ENCODE assay signal across 10 mouse cellular contexts in genomic region chr2:93303260-93303584, GRCm38 (mm10). TPM values are rescaled to one million over a fixed set of nuclear protein-coding genes. Genes with fewer than 3 reads are reported as not detected.
DNase-seq lines count a peak whose midpoint lies in the region; ATAC-seq lines count a peak whose summit lies in the region.
"Had no signal": no experiment of that assay in that cellular context is flagged by ENCODE, and none has a peak within 500 bp of the region (broad histone marks: within the 10 kb centered on the region; RNA-seq: fewer than 3 reads in every experiment).

No protein-coding gene starts in this region.

- ATAC-seq in kidney, embryonic 14.5 days (ENCODE audit: low FRiP score, low TSS enrichment), result no peak
- 0 out of 2 replicates have a peak, but pooled peaks have one; percentile 25 for ATAC-seq in hindbrain, embryonic 13.5 days (ENCODE audit: low FRiP score)
- ATAC-seq in neural tube, embryonic 12.5 days (ENCODE audit: low FRiP score, low read depth), result peak; percentile 45; the same call in 1 of the 2 replicates

- no peaks in the 10 kb centered on the region for H3K27me3 ChIP-seq in kidney, embryonic 14.5 days (ENCODE audit: control insufficient read depth, insufficient read depth, low read length)
- H3K27me3 ChIP-seq in forebrain, embryonic 10.5 days (ENCODE audit: poor library complexity, severe bottlenecking), result no peaks in the 10 kb centered on the region
- H3K27me3 ChIP-seq in hindbrain, embryonic 13.5 days, result no peaks in the 10 kb centered on the region
- no peaks in the 10 kb centered on the region for H3K27me3 ChIP-seq in neural tube, embryonic 12.5 days (replicated peaks)
- H3K27me3 ChIP-seq: liver, embryonic 15.5 days had no signal

- H3K9me3 ChIP-seq in kidney, embryonic 14.5 days (ENCODE audit: control insufficient read depth, low read length), result no peaks in the 10 kb centered on the region
- H3K9me3 ChIP-seq in forebrain, embryonic 10.5 days, result no peaks in the 10 kb centered on the region
- no peaks in the 10 kb centered on the region for H3K9me3 ChIP-seq in hindbrain, embryonic 13.5 days
- no peaks in the 10 kb centered on the region for H3K9me3 ChIP-seq in neural tube, embryonic 12.5 days
- H3K9me3 ChIP-seq: liver, embryonic 15.5 days had no signal

- no peak for DNase-seq in kidney, adult 18-20 months
- DNase-seq in forebrain, embryonic 10.5 days (ENCODE audit: extremely low spot score, low spot score), result no peak
- DNase-seq in layer of hippocampus, postnatal 36 days, result no peak
- DNase-seq in Muller cell, postnatal 12 days (ENCODE audit: inconsistent ontology term), result no peak
- DNase-seq: adrenal gland, adult 8-10 months; cerebellum, adult 9-11 months had no signal

- peaks cover 20% of the 10 kb centered on the region for H3K4me1 ChIP-seq in kidney, embryonic 14.5 days (ENCODE audit: control insufficient read depth, insufficient read depth, low read length)
- peaks cover 36% of the 10 kb centered on the region for H3K4me1 ChIP-seq in forebrain, embryonic 10.5 days
- H3K4me1 ChIP-seq in hindbrain, embryonic 13.5 days (replicated peaks), result peaks cover 48% of the 10 kb centered on the region
- peaks cover 33% of the 10 kb centered on the region for H3K4me1 ChIP-seq in neural tube, embryonic 12.5 days
- H3K4me1 ChIP-seq: liver, embryonic 15.5 days had no signal

- no peak overlapping the region; the same call in 1 of the 2 replicates for H3K9ac ChIP-seq in kidney, embryonic 14.5 days (ENCODE audit: low read depth, low read length)
- peak overlapping the region; percentile 19; the same call in 1 of the 2 replicates for H3K9ac ChIP-seq in hindbrain, embryonic 13.5 days
- no peak overlapping the region for H3K9ac ChIP-seq in neural tube, embryonic 12.5 days
- H3K9ac ChIP-seq: liver, embryonic 15.5 days had no signal

- no peak overlapping the region for H3K4me3 ChIP-seq in kidney, embryonic 14.5 days (ENCODE audit: low read length)
- peak overlapping the region; percentile 22; the same call in 1 of the 2 replicates for H3K4me3 ChIP-seq in forebrain, embryonic 10.5 days
- no peak overlapping the region for H3K4me3 ChIP-seq in hindbrain, embryonic 13.5 days
- H3K4me3 ChIP-seq in neural tube, embryonic 12.5 days, result no peak overlapping the region
- H3K4me3 ChIP-seq: liver, embryonic 15.5 days had no signal

- H3K36me3 ChIP-seq in kidney, embryonic 14.5 days (ENCODE audit: control insufficient read depth, insufficient read depth, low read length), result no peaks in the 10 kb centered on the region; the same call in 1 of the 2 replicates
- H3K36me3 ChIP-seq in forebrain, embryonic 10.5 days (replicated peaks), result peaks cover 39% of the 10 kb centered on the region
- H3K36me3 ChIP-seq in hindbrain, embryonic 13.5 days, result no peaks in the 10 kb centered on the region
- peaks cover 8% of the 10 kb centered on the region; the same call in 1 of the 2 replicates for H3K36me3 ChIP-seq in neural tube, embryonic 12.5 days
- H3K36me3 ChIP-seq: liver, embryonic 15.5 days had no signal

- 56% methylated on average over 5 of the region's 5 CpGs for WGBS in kidney, embryonic 14.5 days
- WGBS in forebrain, embryonic 10.5 days, result 34% methylated on average over 5 of the region's 5 CpGs
- 23% methylated on average over 5 of the region's 5 CpGs for WGBS in hindbrain, embryonic 13.5 days
- WGBS in neural tube, embryonic 12.5 days, result 26% methylated on average over 5 of the region's 5 CpGs

- H3K4me2 ChIP-seq in kidney, embryonic 14.5 days (replicated peaks; ENCODE audit: low read depth, low read length), result no peak overlapping the region
- no peak overlapping the region for H3K4me2 ChIP-seq in hindbrain, embryonic 13.5 days
- peak overlapping the region; percentile 10; the same call in 1 of the 2 replicates for H3K4me2 ChIP-seq in neural tube, embryonic 12.5 days (replicated peaks)
- H3K4me2 ChIP-seq: liver, embryonic 15.5 days had no signal

- H3K27ac ChIP-seq in kidney, embryonic 14.5 days (ENCODE audit: low read depth, low read length), result peak overlapping the region; percentile 85
- H3K27ac ChIP-seq in forebrain, embryonic 10.5 days, result peak overlapping the region; percentile 89
- H3K27ac ChIP-seq in hindbrain, embryonic 13.5 days, result peak overlapping the region; percentile 79
- H3K27ac ChIP-seq in neural tube, embryonic 12.5 days, result peak overlapping the region; percentile 68; the same call in 1 of the 2 replicates
- H3K27ac ChIP-seq: liver, embryonic 15.5 days had no signal

RNA-seq across cellular contexts. Expression of gene Tspan18, which starts 31.1 kb away (rescaled TPM):
- polyA plus RNA-seq in kidney, embryonic 14.5 days (2014; fragmentation: Nextera tagmentation; extraction: Ambion mirVana), result 40.8 and 49.2 TPM in 2 replicates
- polyA plus RNA-seq in forebrain, embryonic 10.5 days (2016; fragmentation: Nextera tagmentation; extraction: Ambion mirVana), result 30.1 and 31.4 TPM in 2 replicates
- polyA plus RNA-seq in hindbrain, embryonic 13.5 days (2015; fragmentation: Nextera tagmentation; extraction: Ambion mirVana), result 23.6 and 32.5 TPM in 2 replicates
- 50.7 and 53.9 TPM in 2 replicates for polyA plus RNA-seq in neural tube, embryonic 12.5 days (2016; fragmentation: Nextera tagmentation; extraction: Ambion mirVana)
- total RNA-seq in layer of hippocampus, postnatal 36 days (2021), result 10 to 100 TPM; 40.8 to 43.2 TPM
